Mouse (Mus musculus) embryonic facial prominence, embryonic 11.5 days (tissue): Measurements from ENCODE around the gene Zpr1. TPM values are rescaled to one million over a fixed set of nuclear protein-coding genes. Genes with fewer than 3 reads are reported as not detected.
"Not testable (repeated sequence)": the region's sequence is repeated elsewhere in the genome, so short reads cannot be mapped to it uniquely, and the experiment has no call there.

Experiments used
- ATAC-seq: fragments of 200-750 bp; cut with Nextera tagmentation; replicated peaks from 2 replicates; pipeline ENCODE4 v1.8.0; 2017; ENCODE audit warnings: low read depth; ENCODE audit not compliant: insufficient number of reproducible peaks, low FRiP score, low TSS enrichment
- DNase-seq: peaks from one replicate; pipeline ENCODE4 v3.0.0-alpha.2; 2015; ENCODE audit warnings: low spot score
- H3K27ac ChIP-seq: fragments of 300-500 bp; sonication (generic); replicated peaks from 2 replicates; pipeline ENCODE4 v1.5.1; 2014; ENCODE audit warnings: mild to moderate bottlenecking, low read depth, low read length, control low read depth
- H3K27me3 ChIP-seq: fragments of 300-500 bp; sonication (generic); 2 replicates; pipeline ENCODE4 v1.6.1; 2014; ENCODE audit warnings: mild to moderate bottlenecking, low read length, moderate library complexity, mixed read lengths; ENCODE audit not compliant: control insufficient read depth, insufficient read depth
- H3K36me3 ChIP-seq: fragments of 300-500 bp; sonication (generic); replicated peaks from 2 replicates; pipeline ENCODE4 v1.6.1; 2014; ENCODE audit warnings: low read depth, mild to moderate bottlenecking, low read length, moderate library complexity, mixed read lengths; ENCODE audit not compliant: control insufficient read depth, insufficient read depth
- H3K4me1 ChIP-seq: fragments of 300-500 bp; sonication (generic); 2 replicates; pipeline ENCODE4 v1.6.1; 2014; ENCODE audit warnings: low read length, mixed read lengths; ENCODE audit not compliant: control insufficient read depth, insufficient read depth
- H3K4me2 ChIP-seq: fragments of 300-500 bp; sonication (generic); 2 replicates; pipeline ENCODE4 v1.6.1; 2014; ENCODE audit warnings: low read depth, mild to moderate bottlenecking, control low read depth, low read length, moderate library complexity
- H3K4me3 ChIP-seq: fragments of 300-500 bp; sonication (generic); 2 replicates; pipeline ENCODE4 v1.5.1; 2014; ENCODE audit warnings: low read depth, low read length, control low read depth
- H3K9ac ChIP-seq: fragments of 300-500 bp; sonication (generic); replicated peaks from 2 replicates; pipeline ENCODE4 v1.6.1; 2014; ENCODE audit warnings: mild to moderate bottlenecking, control low read depth, low read length
- H3K9me3 ChIP-seq: fragments of 300-500 bp; sonication (generic); replicated peaks from 2 replicates; pipeline ENCODE4 v1.6.1; 2016; ENCODE audit warnings: mild to moderate bottlenecking, low read length, inconsistent platforms, mixed read lengths; ENCODE audit not compliant: control insufficient read depth
- WGBS: fragments of 180-500 bp; shearing (Covaris S2); extraction: QIAGEN DNeasy Blood & Tissue Kit; methylation state at CpG from one replicate; pipeline ENCODE4 v1.1.7; 2014; 5-methylcytosine and 5-hydroxymethylcytosine counted together
- polyA plus RNA-seq: library from polyadenylated mRNA; unstranded; fragments of >200 nt; fragmentation: Nextera tagmentation; extraction: Ambion mirVana; gene quantifications from 2 replicates; pipeline ENCODE4 v1.2.1, GENCODE M21; 2014

Zpr1 gene
- polyA plus RNA-seq, 1 experiment from 2014 or later: 65.9 TPM

DNA sequence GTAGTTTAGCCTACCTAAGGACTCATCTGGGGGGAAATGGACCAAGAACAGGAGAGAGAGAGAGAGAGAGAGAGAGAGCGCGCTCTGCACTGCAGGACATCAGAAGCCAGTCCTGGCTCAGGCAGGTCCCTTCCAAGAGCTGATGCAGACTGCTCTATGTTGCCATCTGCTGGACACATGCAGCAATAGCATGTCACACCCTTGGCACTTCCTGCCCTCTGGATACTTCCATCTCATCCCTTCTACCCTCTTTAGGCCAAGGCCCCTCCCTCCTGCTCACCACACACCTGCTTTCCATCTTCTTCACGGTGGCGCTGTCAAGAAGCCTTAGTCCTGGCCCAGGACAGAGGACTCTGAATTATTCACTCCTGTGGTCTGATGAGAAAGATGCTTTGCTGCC, 41.6 kb downstream of the Zpr1 start:
- ATAC-seq (no peak), DNase-seq (peak; percentile 85)
- H3K27ac ChIP-seq: no peak overlapping the region
- H3K4me3 ChIP-seq: no peak overlapping the region
- H3K9ac ChIP-seq: no peak overlapping the region
- 7% methylated on average over 4 of the region's 4 CpGs for whole genome bisulfite sequencing
- H3K36me3 ChIP-seq: no peaks in the 10 kb centered on the region
- H3K4me1 ChIP-seq: no peaks in the 10 kb centered on the region
- no peaks in the 10 kb centered on the region for H3K27me3 ChIP-seq
- no peak overlapping the region for H3K4me2 ChIP-seq
- H3K9me3 ChIP-seq: no peaks in the 10 kb centered on the region

DNA sequence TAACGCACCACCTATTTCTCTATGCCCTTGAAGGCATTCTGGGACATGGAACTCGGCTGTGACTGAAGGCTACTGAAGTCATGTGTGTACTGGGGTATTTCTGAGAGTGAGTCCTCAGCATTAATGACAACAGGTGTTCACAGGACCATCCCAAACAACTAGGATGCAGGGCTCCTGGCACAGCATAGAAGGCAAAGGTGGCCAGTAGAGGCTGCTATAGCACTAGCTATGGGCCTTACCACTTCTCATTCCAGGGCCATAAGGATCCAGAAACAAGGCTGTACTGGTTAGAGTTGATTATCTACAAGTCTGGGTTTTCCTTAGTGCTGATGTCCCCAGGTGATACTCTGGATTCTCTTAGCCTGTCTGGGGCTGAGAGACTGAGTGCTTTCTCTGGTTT, 42.1 kb downstream of the Zpr1 start:
- ATAC-seq: no peak
- H3K36me3 ChIP-seq: no peaks in the 10 kb centered on the region
- H3K27ac ChIP-seq: no peak overlapping the region
- DNase-seq: no peak
- no peaks in the 10 kb centered on the region for H3K27me3 ChIP-seq
- no peak overlapping the region for H3K4me3 ChIP-seq
- H3K9me3 ChIP-seq: no peaks in the 10 kb centered on the region
- WGBS: 48% methylated on average over 2 of the region's 2 CpGs
- no peaks in the 10 kb centered on the region for H3K4me1 ChIP-seq
- no peak overlapping the region for H3K9ac ChIP-seq
- no peak overlapping the region for H3K4me2 ChIP-seq

DNA sequence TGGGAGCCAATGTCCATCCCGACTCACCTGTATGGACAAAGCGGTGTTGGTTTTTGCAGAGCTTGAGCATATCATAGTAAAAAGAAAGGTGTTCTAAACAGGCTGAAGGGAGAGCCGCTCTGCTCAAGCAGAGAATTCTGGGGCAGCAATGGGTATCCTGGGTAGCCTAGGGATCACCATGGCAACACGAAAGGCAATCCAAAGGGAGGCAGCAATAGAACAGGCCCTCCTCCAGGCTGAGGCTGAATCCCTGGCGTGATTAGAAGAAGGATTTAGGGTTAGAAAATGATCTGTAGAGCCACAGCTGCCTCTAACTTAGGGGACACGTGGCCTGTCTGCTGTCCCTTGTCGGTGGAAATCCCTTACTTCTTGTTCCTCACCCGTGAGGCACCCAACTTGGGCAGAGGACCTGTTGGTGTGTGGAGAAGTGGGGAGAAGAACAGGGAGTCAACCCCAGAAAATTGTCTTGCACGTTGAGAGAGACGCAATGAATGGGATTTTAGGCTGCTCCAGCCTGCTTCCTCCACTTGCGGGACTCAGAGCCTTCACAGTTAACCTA, 43.0 kb downstream of the Zpr1 start:
- Histone ChIP-seq H3K4me2 (no peak overlapping the region), H3K9ac (no peak overlapping the region; the same call in 1 of the 2 replicates), H3K27me3 (no peaks in the 10 kb centered on the region), H3K36me3 (no peaks in the 10 kb centered on the region), H3K9me3 (no peaks in the 10 kb centered on the region), H3K4me1 (no peaks in the 10 kb centered on the region), H3K27ac (no peak overlapping the region), H3K4me3 (no peak overlapping the region)
- 39% methylated on average over 11 of the region's 11 CpGs for WGBS
- peak; percentile 28 for DNase-seq
- no peak for ATAC-seq

DNA sequence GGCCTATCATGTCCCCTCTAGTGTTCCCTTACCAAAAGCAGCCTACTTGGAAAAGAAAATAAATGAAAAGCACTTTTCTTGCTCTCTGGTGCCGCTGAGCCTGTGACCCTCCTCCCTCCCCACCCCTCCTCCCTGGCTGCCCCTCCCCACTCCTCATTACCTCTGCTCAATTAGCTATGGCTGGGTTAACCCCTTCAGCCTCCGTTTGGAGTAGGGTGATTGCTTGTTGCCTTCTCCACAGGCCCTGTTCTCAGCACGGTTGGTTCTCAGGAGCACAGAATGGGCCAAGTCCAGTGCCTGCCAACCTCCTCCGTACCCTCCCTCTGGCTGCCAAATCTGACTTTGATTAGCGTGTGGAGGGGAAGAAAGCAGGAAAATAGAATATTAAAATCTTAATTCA, 43.5 kb downstream of the Zpr1 start:
- ATAC-seq: no peak
- Histone ChIP-seq H3K4me2 (no peak overlapping the region), H3K27me3 (no peaks in the 10 kb centered on the region), H3K9me3 (no peaks in the 10 kb centered on the region), H3K36me3 (no peaks in the 10 kb centered on the region), H3K4me1 (no peaks in the 10 kb centered on the region), H3K9ac (no peak overlapping the region), H3K4me3 (no peak overlapping the region), H3K27ac (no peak overlapping the region)
- DNase-seq: peak; percentile 48
- 13% methylated on average over 5 of the region's 5 CpGs for WGBS

DNA sequence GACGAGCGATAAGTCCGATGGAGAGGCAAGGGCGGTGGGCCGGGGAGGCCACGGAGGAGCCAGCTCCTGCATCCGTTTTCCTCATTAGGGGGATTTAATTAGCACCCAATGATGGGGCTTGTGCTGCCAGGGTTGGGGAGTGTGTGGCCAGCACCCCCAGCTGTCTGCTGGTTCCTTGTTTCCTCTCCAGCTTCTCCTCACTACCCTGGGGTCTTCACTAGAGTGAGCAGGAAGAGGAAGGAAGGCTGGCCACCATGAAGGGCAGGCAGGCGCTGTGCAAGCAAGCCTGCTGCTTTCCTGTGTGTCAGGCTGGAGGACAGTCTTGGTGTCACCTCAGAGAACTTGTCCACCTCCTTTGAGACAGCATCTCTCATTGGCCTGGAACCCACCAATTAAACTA, 44.0 kb downstream of the Zpr1 start:
- Histone ChIP-seq H3K36me3 (no peaks in the 10 kb centered on the region), H3K9me3 (no peaks in the 10 kb centered on the region), H3K4me3 (no peak overlapping the region), H3K27me3 (no peaks in the 10 kb centered on the region), H3K27ac (no peak overlapping the region), H3K4me1 (no peaks in the 10 kb centered on the region), H3K9ac (no peak overlapping the region), H3K4me2 (no peak overlapping the region)
- 55% methylated on average over 8 of the region's 8 CpGs for WGBS
- ATAC-seq (no peak), DNase-seq (no peak)

DNA sequence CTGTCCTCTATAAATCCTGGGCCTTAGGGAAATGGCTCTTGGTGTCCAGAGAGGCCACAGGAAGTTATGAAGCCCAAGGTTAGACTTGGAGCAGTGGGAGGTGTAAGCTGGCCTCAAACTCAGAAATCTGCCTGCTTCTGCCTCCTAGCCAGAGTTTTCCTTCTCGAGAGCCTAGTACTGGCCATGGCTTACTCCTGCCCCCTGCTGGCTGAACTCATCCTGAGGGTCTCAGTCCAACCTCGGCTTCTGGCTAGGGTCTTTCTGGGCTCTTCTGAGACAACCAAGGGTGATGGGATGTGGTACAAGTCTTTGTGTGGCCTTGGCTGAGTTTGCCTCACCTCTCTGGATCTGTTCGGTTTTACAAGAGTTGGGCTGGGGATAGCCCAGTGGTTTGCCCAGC, 45.1 kb downstream of the Zpr1 start:
- H3K4me3 ChIP-seq: no peak overlapping the region
- H3K27ac ChIP-seq: no peak overlapping the region
- H3K4me2 ChIP-seq: no peak overlapping the region
- H3K27me3 ChIP-seq: no peaks in the 10 kb centered on the region
- DNase-seq (no peak), ATAC-seq (no peak)
- no peaks in the 10 kb centered on the region for H3K36me3 ChIP-seq
- H3K9ac ChIP-seq: no peak overlapping the region
- no peaks in the 10 kb centered on the region for H3K9me3 ChIP-seq
- H3K4me1 ChIP-seq: no peaks in the 10 kb centered on the region
- 86% methylated on average over 3 of the region's 3 CpGs for WGBS

DNA sequence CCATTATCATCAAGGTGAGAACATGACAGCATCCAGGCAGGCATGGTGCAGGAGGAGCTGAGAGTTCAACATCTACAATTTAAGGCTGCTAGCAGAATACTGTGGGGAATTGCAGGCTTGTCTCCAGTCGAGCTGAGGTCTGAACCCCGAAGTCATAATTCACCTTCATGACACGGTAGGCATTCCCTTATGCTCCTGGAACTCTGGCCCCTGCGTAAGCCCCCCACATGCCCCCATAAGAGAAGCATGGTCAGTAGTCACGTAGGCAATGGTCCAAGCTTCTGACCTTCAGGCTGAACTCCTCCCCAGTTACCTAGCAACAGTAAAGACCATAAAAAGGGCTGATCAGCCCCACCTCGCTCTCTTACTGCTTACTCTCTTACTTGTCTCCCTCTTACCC, 47.0 kb downstream of the Zpr1 start, which contains the start of gene 4931429L15Rik:
4931429L15Rik (minus strand) TSS at position 101 of the 400 bp plus-strand sequence.
- H3K36me3 ChIP-seq, H3K4me3 ChIP-seq, ATAC-seq, H3K27ac ChIP-seq, DNase-seq, H3K27me3 ChIP-seq, H3K9ac ChIP-seq, H3K9me3 ChIP-seq, H3K4me1 ChIP-seq, H3K4me2 ChIP-seq: not testable (repeated sequence)
- 85% methylated on average over 6 of the region's 6 CpGs for WGBS

DNA sequence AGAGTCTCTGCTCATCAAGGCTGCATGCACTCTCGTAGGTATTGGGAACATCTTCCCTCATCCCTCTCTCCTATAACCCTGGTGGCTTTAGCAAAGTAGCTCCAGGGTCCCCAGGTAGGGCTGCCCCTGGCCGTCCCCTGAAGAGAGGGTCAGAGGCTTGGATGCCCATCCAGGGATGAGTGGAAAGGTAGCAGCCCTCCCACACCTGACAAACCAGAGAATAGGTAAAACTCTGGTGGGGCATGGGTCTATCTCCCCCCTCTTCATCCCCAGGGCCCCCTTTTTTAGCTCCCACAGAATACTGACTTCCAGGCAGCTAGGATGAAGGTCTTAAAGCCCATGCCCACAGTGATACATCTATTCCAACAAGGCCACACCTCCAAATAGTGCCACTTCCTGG, 47.6 kb downstream of the Zpr1 start:
- no peak overlapping the region for H3K4me2 ChIP-seq

More for the DNA sequence above, 47.6 kb downstream of the Zpr1 start:
- no peak for DNase-seq
- no peak overlapping the region for H3K27ac ChIP-seq
- H3K4me1 ChIP-seq: no peaks in the 10 kb centered on the region
- no peak overlapping the region for H3K9ac ChIP-seq
- H3K4me3 ChIP-seq: no peak overlapping the region
- no peaks in the 10 kb centered on the region for H3K36me3 ChIP-seq
- H3K27me3 ChIP-seq: no peaks in the 10 kb centered on the region
- ATAC-seq: no peak
- no peaks in the 10 kb centered on the region for H3K9me3 ChIP-seq
- 78% methylated on average over 2 of the region's 2 CpGs for WGBS
